Mouse (Mus musculus) lung, postnatal 14 days (tissue): ENCODE data around the gene Cdk5r1.

Experiments
- DNase-seq: peaks from one replicate; pipeline ENCODE4 v3.0.0; 2021

The Cdk5r1 gene

DNA sequence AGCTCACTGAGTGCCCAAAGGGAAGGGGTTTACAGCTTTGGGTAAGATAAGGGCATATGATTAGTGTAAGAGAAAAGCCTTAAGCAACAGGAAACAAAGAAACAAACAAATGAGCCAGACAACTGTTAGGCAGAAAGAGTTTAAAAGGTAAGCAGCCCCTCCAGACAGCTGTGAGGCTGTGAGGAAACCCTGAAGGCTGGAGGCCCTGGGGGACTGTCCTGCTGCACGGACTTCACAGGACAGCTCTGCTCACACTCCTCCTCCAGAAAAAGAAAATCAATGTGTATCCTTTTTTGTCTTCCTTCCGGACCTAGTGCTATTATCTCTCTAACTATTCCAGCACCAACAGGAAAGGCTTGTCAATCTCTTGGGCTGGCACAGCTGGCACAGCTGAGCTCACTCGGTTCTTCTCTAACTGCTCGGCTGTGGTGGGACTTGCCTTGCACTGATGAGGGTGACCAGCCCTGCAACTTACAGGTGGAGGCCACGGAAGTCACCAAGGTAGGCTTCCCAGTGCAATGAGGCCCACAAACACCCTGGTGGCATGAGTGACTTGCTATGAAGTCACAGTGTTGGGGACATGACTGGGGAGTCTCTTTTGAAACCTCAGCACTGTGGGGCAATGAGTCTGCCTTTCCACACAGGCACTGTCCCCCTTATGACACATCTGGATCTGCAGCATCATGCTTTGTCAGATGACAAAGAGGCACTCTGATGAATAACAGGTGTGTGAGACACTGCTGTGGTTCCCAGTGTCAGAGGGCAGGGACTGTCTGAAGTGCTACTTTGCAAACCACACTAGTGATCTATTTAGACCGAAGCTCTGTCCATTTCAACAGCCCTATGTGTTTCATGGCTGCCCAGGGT lies 27.9 kb downstream of the Cdk5r1 start:
- DNase-seq, result no peak

DNA sequence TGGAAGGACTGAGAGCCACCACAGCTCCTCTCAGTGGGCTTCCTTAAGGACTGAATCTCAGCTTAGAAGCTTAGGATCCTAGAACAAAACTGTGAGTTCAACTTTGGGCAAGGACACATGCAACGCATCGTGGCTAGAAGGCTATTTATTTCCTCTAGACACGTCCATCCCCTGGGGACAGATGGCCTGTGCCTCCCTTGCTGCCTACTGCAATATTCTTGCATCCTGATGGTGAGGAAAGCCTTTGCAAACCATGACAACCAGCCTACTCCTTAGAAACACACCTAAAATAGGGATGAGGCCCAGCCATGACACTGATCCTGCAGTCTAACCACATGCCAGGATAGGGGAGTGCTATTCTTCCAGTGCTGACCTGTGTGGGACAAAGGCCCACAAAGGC lies 28.8 kb downstream of the Cdk5r1 start:
- no peak for DNase-seq

DNA sequence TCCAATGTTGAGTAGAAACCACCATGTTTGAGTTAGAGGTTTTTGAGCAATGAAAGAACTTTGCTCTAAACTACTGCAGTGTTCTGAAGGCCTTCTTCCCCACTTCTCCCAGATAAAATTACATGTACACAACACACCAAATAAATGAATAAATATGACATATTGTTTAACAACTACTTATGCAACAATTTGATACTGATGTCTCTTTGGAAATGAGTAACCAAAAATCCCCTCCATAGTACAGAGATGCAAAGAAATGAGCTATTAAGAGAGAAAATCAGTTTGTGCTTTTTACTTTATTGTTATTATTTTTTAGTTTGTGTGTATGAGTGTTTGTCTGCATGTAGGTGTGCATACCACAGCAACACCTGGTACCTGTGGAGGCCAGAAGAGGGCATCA lies 29.7 kb downstream of the Cdk5r1 start:
- DNase-seq, result no peak

- no peak for DNase-seq
Measured at GRCm38 (mm10) chr11:80507791-80508190, 31.0 kb downstream of the Cdk5r1 start.

DNA sequence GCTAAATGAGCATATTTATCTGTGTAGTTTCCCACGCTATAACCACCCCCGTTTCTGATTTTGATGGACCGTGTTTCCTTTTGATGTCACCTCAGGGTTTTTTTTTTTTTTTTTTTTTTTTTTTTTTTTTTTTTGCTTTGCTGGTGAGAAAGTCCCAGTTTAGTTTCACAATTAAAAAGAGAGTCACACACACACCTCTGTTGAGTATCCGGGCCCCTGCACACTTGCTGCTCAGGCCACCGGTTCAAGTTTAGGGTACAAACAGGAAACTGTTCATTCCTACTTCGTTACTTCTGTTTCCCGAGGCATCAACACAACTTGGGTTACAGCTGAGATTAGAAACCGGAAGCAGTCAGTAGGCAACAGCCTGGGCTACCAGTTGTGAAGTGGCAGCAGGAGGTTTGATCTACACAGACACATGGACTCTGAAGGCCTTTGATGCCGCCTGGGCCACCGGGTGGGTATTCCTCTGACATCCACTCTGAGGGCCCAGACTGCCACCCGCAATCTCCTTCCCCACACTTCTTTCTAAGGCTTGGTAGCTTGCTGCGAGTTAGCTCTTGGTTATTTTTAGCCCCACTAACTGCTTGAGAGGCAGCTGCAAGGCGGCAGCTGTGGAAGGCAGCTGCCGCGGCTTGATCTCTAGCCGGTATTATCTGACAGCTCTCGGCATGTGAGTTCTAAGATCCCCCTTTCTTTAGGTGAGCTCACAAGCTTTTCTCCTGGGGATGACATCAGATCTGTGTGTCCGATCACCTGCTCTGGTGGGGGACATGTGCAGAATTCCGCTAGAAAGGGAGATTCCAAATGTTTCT lies 31.7 kb downstream of the Cdk5r1 start:
- no peak for DNase-seq

DNA sequence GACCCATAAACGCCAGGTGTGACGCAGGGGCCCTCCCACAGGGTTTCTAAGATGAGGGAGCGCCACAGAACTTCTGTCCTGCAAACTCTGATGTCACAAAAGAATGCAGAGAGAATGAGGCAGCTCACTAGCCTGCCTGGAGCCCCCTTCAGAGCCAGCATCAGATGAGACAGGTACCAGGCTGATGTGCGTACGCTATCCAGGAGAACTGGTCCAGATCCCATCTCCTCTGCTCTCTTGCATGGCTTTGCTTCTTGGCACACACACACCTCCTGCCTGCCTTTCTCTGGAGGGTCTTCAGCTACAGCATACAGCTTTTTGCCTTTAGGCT lies 32.3 kb downstream of the Cdk5r1 start:
- no peak for DNase-seq

- no peak for DNase-seq
Measured at GRCm38 (mm10) chr11:80510124-80510523, 33.3 kb downstream of the Cdk5r1 start.

DNA sequence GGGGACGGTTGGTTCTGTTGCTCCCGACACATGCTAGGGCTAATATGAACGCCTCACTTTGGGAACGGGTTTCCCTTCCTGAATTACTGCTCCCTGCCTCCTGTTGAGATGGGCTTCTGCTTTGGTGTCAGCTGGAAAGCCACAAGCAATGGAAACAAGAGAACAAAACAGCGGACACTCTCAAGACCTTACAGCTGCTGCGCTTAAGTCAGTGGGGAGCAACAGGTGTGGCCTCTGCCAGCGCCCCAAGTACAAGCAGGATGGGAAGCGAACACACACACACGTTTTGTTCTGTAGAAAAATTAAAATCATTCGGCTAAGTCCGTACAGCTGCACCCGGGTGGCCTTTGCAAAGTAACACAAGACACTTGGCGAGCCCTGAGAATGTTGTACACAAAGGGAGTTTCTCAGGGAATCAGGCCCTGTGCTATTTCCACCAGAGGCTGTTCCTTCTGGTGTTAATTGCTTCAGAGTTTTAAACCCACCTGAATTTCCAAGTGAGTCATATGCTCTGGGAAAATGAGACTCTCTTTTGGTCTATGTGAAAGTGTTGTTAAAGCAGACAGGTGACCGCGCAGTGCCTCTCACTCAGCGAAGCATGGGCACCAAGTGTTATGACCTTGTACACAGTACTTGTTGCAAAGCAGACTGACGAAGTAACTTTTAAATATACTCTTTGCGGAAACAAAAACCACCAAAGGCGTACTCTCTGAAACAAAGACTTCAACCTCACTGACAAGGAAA lies 35.7 kb downstream of the Cdk5r1 start:
- no peak for DNase-seq

GRCm38 (mm10) chr11:80513796-80514195 lies 37.0 kb downstream of the Cdk5r1 start:
- DNase-seq, result no peak

DNA sequence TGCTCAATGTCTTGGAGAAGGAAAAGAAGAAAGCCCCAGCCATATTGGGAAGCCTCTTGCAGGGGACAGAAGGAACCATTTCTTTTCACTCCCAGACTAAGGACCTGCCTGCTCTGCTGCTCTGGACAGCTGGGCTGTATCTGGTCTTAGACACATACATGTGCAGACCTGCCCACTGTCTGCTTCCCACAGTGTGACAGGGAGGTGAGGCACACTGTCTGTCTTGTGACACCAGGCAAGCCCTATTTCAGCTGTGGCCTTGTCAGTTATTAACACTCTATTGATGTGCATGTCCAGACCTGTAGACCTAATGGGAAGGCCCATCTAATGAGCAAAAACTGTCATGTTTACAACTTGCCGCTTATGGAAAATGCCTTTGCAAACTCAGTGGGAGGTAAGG lies 38.5 kb downstream of the Cdk5r1 start:
- no peak for DNase-seq

- DNase-seq, result no peak
Measured at GRCm38 (mm10) chr11:80515895-80516294, 39.1 kb downstream of the Cdk5r1 start.

DNA sequence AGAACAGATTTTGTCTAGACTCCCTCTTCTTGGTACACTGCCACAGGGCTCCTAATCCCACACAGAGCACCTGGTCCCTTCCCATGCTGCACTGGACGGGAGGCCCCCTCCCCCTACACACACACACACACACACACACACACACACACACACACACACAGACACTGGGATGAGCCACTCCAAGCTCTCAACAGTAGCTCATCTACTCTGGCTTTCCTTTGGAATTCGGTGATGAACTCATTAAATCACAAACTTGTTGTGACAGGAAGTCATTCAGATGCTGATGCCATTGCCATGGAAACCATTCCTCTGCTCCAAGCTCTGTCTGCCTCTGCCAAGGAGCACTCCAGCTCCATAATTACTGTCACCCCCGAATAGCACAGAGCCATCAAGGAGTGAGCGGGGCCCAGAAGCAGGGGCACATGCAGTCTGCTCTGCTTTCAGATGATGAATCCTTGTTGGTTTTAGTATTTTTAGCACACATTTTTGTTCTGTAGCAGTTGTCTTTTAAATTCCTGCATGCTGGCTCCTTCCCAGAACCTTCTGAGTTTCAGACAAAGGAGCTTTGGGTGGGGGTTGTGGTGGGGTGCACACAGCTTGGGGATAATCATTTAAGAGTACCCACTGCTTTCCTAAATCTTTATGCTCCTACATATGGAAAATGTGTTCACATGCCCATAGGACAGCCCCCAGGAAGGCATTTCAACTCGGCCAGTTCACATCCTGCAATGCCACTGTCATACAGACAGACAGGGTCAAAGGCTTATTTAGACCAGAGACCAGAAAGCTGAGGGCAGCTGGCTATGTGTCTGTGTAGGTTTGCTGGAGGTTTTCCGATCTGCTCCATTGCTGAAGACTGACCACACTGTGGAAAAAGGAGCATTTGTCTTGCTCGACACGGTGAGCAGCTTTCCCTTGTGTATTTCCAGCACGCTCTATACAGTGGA lies 41.9 kb downstream of the Cdk5r1 start:
- DNase-seq, result no peak

DNA sequence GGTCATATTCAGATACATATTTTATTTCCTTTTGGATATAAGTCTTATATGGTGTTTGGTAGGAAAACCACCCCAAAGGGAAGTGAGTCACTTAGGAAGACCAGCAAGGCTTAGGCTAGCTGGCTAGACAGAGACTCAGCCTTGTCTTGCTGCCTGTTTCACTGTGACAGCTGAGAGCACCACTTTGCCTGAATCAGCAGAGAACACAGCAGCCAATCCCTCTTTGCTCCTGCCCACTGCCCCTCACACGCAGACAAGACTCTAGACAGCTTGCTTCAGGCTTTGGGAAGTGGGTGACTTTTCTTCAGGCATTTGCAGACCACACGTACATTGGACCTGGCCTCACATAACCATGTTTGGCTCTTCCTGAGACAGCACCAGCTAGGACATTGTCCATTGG lies 44.3 kb downstream of the Cdk5r1 start:
- DNase-seq, result no peak

DNA sequence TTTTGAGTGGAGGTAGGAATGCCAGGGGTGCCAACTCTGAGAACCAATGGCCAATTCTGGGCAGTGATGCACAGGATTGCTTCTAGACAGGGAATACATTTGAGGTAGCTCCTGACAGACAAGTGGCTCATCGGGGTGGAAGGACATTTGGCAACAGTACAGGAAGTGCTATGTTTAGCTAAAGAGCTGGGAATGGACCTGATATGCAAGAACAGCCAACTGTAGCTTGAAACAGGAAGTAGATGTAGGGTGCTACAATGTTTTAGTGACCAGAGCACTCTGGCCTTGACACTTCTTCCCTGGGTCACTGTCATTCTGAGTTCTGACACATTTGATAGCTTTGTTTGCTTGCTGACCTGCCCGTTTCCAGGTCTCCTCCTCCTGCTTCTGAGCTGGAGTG lies 46.0 kb downstream of the Cdk5r1 start:
- DNase-seq, result no peak

- no peak for DNase-seq
Measured at GRCm38 (mm10) chr11:80523410-80523809, 46.6 kb downstream of the Cdk5r1 start.

DNA sequence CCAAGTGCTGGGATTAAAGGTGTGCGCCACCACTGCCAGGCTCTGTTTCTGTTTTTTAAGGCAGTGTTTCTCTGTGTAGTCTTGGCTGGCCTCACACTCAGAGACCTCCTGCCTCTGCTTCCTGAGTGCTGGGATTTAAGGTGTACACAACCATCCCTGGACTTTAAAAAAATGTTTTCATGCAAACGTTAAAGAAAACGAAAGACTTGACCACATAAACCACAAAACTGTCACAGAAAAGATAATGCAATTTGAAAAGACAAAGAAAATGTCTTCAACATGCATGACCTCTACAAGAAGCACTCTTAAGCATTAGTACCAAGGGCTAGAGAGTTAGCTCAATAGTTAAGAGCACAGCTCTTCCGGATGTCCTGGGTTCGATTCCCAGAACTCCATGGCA lies 47.4 kb downstream of the Cdk5r1 start:
- DNase-seq, result no peak

DNA sequence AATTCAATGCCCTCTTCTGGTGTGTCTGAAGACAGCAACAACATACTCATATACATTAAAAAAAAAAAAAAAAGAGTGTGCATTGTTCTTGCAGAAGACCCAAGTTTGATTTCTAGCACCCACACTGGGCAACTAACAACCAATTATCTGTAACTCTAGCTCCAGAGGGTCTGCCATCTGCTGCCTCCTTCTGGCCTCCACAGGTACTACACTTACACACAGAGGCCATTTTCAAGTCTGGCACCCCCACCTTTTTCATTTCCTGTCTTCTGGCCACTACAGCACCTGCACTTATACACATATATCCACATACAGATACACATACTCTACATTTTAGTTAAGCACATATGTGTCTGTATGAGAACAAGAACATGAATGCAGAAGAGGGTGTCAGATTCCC lies 50.9 kb downstream of the Cdk5r1 start:
- DNase-seq, result no peak

DNA sequence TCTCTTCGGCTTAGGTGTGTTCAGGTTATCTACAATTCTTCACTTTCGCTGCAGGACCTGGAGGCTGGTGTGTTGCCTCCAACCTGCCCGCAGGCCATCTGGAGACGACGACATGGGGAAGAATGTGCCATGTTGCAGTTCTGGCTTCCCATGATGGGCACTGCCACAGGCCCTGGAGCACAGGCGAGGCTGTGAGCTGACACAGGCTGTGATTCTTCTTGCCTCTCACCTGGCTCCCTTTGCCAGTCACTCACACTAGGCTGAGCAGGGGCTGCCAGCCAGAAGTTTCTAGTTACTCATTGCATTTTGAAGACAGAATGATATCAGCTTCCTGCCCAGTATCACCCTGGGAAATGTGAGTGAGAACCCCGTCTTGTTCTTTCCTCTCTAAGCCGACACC lies 52.3 kb downstream of the Cdk5r1 start:
- DNase-seq, result no peak
